Mouse (Mus musculus): ENCODE measurements around the gene Islr2.
"Not testable (repeated sequence)": the region's sequence is repeated elsewhere in the genome, so short reads cannot be mapped to it uniquely, and the experiment has no call there.

Islr2 gene

DNA sequence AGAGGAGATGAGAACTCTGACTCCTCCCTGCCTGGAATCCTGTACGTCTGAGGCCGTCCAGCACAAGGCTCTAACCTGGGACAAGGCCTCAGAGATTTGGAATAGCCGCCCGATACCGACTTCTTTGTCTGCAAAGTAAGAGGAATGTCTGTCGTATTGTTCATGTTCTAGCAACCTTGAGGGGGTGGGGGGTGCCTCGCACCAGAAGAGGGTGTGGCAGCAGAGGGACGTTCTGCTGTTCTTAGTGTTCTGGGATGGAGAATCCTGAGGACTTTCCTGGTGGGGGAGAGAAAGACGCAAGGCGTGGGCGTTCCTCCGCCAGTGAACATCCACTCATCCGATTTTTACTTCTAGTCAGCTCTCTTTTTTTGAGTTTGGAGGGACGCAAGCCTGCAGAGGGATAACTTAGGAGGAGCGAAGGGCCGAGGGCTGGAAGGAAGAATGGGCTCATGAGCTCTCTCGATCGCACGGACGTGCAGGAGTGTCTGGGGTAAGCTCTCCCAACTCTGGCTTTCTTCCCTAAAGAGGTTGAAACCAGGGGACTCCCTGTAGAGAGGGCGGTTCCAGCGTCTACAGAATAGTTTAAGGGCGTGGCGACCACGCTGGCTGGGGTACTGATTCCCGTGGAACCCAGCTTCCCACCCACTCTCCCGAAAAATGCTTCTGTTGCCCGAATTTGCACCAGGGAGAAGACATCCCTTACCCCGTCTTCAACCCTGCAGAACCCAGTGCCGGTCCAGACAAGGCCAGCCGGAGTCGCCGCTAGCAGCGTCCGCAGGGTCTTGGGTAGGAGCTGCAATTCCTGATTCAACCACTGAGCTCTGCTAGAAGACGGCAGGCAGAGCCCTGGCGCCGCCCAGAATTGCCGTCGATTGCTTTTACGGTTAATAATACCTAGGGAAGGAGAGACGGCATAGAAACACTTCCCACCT lies at the start of gene Islr2, which contains the start of gene Islr:
Gene Islr2, minus strand, starts transcription at position 804 of the 932 bp plus-strand sequence.
Gene Islr, minus strand, starts transcription at position 791 of the 932 bp plus-strand sequence.
- in situ Hi-C loops (cut with MboI, MseI), result loop anchor here (5.0 kb wide), 1 partner anchor 166 kb away; no protein-coding TSS in a partner anchor

DNA sequence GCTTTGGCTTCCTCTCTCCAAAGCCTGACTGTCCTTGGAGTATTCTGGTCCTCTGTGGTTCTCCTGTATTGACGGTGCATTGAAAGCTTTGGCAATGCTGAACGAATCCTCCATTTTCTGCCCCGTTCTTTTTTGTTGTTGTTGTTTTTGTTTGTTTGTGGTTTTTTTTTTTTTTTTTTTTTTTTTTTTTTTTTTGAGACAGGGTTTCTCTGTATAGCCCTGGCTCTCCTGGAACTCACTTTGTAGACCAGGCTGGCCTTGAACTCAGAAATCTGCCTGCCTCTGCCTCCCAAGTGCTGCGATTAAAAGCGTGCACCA lies 49.6 kb upstream of the Islr2 start:
- in situ Hi-C loops (cut with MboI, MseI), result not testable (repeated sequence)

DNA sequence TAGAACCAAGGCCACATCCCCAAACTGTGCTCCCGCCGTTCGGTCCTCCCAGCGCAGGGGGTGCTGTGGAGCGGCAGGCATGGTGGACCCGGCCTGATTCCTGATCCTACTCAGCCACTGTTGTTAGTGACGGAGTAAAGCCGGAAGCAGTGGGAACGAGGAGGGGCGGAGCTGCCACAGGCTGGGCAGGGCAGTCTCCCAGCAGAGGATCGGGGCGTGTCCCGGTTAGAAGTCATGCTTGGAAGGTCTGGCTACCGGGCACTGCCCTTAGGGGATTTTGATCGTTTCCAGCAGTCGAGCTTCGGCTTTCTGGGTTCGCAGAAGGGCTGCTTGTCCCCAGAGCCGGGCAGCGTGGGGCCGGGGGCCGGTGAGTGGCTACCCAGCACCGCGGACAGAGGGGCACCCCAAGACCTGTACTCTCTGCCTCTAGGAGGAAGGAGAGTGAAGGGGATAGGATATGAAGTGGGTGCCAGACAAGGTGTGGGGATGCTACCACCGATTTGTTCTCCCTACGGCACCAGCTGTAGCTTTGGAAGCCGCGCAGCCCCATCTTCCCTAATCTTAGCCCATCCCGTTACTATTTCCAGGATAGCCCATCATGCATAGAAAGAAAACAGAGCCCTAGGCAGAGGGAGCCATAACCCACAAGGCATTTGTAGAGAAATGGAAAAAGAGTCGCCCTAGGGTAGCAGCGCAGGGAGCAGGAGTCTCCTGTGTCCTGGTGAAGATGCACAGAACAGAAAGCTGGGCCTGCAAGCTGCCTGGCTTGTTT lies 49.1 kb upstream of the Islr2 start, which contains the start of gene Stoml1:
Gene Stoml1, plus strand, starts transcription at position 132 of the 772 bp plus-strand sequence.
- in situ Hi-C loops (cut with MboI, MseI), result no loop called here

DNA sequence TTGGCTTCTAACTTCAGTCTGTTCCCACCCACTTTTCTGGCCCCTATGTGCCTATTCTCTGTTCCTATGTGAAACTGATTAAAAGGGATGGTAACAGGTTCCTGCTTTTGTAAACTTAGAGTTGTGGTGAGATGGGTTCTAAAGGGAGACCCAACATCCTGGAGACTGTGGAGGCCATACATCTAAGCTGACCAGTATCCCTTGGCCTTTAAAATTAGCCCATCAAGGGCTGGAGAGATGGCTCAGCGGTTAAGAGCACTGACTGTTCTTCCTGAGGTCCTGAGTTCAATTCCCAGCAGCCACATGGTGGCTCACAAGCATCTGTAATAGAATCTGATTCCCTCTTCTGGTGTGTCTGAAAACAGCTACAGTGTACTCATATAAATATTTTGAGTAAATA lies 46.6 kb upstream of the Islr2 start:
- in situ Hi-C loops (cut with MboI, MseI), result not testable (repeated sequence)

DNA sequence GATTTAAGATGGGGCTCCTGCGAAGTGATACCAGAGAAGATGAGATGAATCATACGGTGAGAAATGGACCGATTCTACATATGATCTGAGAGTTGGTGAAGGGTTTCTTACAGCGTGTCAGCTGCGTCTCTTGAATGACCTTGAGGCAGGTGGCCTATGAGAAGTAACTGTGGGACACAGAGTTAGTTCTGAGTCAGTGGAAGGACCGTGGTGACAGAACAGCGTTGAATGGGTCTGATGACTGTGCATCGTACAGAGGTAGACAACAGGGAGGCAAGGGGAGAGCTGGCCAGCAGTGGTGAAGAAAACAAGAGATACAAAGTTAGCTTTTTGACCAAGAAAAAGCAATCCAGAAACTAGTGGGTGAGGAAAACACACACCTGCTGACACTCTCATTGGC lies 46.2 kb upstream of the Islr2 start:
- in situ Hi-C loops (cut with MboI, MseI), result no loop called here

DNA sequence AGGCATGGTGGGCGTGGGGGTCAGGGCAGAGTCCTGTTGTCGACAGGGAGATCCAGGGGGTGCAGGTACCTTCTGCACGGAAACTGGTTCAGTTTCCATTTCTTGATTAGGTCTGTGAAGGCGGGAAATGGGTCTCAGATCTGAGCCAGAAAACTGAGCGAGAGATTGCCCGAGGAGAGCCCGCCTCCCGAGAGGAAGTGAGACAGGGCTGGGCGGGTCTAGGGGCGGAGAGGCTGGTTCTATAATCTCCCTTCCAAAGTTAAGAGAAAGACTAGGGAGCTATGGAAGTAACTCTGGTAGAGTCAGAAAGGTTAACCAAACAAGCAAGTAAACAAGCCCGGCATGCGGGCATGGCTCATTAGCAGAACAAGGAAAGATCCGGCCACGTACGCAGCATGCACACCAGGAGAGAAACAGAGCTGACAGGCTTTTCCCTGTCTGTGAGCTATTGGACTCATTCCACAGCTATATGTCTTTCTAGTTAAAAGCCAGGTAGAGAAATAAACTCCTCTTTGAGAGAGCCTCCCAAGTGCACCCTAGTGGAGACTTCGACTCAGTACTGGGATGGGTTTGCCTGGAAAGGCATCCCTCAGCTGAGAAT lies 45.6 kb upstream of the Islr2 start, which contains the start of gene Pml:
Gene Pml, minus strand, starts transcription at position 195 of the 601 bp plus-strand sequence.
- in situ Hi-C loops (cut with MboI, MseI), result no loop called here

DNA sequence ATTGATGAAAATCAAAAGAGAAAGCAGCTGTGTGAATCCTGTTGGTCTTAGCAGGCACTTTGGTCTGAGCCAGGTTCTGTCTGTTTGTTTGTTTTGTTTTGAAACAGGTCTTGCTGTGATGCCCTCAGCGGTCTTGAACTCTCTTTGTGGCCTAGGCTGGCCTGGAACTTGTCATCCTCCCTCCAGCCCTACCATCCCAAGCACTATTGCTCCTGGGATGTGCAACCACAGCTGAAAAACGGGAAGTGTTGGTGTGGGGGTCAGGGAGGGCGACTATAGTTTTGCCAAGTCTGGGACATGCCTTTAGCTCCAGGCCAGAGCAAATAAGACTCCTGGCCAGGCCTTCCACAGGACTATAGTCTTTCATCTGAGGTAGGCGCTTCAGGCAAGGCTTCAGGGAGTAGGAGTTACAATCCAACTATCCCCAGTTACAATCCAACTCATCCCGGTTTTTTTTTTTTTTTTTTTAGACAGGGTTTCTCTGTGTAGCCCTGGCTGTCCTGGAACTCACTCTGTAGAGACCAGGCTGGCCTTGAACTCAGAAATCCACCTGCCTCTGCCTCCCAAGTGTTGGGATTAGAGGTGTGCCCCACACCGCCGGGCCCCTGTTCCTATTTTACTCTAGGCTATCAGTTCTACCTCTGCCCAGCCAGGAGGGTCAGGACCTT lies 44.8 kb upstream of the Islr2 start:
- in situ Hi-C loops (cut with MboI, MseI), result no loop called here

DNA sequence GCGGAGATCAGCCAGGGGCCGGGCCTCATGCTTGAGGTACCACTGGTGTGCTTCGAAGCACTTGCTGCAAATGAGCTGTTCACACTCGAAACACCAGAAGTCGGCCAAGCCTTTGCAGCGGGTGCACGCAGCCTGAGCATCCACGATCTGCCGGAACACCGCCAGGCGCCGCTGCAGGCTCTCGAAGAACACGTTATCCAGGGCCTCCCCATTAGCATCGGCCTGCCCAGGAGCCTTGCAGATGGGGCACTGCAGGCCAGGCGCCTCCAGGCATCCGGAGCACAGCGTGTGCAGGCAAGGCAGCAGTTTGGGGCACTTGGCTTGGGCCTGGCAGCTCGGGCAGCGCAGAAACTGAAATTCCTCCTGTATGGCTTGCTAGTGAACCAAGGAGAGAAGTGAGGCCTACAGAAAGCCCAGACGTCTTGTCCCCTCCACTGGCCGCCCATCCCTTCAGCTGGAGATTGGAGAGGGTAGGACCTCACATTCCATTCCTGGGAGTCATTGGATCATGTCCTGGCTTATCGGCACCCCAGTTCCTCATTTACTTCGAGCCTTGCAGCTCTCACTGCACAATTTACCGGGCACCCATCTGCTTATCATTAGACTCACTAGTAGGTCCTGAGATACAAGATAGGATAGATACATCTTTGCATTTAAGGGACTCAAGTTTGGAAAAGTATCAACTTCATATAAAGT lies 43.1 kb upstream of the Islr2 start:
- in situ Hi-C loops (cut with MboI, MseI), result no loop called here

DNA sequence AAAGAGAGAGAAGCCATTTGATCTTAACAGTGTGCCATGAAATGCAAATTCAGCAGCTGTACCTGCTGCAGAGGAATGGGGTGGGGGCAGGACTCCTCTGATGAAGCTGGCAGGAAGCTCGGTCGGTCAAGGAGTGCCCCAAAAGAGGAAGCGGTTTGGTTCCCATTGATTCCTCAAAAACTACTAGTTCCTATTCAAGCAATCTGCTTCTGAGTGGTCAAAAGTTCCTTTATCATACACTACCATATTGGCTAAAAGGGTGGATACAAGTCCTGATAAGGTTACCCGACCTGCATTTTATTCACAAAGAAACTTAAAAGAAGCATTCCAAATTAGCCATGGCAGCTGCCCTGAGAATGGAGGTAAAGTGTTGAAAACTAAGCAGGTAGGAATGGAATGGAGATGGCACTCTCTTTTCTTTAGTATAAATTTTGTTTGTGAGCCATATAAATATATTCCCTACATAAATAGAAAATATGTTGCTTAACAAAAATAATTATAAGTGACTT lies 42.0 kb upstream of the Islr2 start:
- in situ Hi-C loops (cut with MboI, MseI), result no loop called here

DNA sequence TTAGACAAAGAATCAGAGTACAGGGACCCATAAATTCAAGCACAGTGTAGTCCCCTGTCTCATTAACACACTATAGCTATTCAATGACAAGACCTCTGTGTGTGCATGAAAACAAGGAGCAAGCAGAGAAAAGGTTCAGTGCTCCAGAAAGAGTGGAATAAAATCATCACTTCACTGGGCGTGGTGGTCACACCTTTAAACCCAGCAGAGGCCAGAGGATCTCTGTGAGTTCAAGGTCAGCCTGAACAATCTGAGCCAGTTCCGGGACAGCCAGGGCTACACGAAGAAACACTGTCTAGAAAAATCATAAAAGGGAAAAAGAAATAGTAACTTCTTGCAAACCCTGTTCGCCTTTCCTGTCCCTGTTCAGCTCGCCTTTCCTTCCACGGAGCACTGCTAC lies 39.6 kb upstream of the Islr2 start:
- in situ Hi-C loops (cut with MboI, MseI), result loop anchor here (5.0 kb wide), 1 partner anchor 39 kb away; no protein-coding TSS in a partner anchor

DNA sequence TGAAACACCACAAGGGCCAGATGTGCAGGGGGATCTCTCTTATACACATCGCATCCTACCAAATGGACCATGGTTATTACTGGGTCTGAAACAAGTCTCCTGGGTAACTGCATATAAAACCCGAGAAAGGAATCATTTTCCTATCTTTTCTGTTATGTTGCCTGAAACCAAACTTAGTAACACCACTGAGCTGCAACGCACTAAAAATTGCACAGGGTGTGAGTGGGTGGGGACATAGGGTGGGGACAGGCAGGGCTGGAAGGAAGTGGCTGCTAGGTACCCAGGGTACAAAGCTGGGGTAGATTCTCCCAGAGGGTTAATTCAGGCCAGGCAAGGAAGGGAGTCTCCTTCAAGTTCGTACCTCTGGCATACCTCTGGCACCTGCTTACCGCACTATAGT lies 38.6 kb upstream of the Islr2 start:
- in situ Hi-C loops (cut with MboI, MseI), result loop anchor here (5.0 kb wide), 1 partner anchor 40 kb away; no protein-coding TSS in a partner anchor

DNA sequence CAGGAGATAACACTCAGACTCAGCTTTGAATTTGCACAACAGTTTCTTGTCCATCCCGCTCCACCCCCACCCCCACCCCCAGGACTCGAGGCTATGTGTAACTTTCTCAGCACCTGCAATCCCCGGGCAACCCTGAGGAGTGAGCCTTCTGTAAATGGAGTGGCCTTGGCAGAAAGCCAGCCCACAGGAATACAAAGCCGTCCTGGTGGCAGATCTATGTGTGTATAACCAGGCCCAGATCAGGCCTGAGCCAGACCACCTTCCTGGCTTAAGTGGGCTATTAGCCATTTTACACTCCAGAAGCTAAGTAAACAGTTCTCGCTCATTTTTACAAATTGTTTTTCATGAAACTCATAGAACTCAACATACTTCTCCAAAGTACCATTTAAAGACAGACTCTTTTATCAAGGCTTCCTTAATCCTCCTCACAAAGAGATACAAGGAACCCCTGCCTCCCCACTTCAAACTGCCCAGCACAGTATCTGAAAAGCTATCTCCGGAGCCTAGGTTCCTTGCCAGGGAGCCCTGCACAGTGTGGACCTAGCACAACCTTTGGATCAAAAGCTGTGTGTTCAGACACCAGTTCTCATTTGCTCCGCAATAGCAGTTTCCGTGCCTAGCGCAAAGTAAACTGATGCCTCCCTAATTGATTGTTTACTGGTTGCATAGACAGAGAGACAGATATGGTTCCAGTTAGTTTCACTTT lies 37.8 kb upstream of the Islr2 start:
- in situ Hi-C loops (cut with MboI, MseI), result loop anchor here (5.0 kb wide), 1 partner anchor 40 kb away; no protein-coding TSS in a partner anchor

DNA sequence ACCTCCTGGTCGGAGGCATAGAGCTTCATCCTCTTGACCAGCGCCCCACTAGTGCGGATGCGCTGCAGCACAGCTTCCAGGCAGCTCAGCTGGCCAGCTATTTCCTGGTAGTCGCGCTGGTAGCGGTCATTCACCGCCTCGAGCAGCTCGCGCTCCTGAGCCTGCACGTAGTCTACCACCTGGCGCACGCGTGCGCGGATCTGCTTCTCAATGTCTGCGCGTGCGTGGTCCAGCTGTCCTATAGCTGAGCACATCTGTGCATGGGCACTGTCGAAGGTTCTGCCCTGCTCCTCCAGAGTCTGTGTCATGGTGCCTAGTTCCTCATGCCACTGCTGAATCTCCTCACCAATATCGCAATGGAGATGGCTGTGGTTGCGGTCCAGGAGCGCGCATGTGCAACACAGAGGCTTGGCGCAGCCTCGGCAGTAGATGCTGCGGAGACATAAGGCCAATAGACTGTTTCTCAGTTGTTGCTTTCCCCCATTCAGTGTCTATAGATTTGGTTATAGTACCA lies 30.4 kb upstream of the Islr2 start:
- in situ Hi-C loops (cut with MboI, MseI), result no loop called here

DNA sequence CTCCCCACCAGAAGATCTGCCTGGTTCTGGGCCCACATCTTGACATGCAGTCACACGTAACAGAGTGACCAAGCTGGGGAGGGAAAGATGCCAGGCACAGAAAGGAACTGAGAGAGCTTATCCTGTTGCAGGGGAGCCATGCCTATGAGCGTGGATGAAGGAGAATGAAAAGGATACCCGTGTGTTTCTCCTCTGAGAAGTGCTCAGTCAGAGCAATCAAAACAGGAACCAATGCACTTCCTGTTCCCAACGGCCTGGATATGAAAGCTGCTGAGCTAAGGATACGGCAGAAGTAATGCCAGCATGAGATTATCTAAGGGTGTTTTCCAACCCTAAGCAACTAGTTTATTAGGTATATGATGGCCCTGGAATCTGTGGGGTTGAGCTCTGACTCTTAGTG lies 28.3 kb upstream of the Islr2 start:
- in situ Hi-C loops (cut with MboI, MseI), result no loop called here

DNA sequence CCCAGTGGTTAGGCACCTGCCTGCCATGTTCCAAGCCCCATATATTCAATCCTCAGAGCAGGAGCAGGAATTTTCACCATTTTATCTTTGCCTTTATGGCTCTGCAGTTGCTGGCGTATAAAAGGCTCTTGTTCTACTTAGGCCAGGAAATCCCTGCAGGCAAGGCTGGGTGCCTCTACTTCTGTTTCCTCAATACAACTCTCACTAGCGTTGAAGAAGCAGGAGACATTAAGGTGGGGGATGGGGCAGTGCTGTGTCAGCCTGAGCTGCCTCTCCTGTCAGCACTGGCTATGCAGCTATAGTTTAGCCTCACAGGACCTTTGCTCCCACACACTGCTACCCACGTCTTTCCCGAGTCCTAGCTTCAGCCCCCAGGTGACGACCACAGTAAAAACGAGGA lies 27.6 kb upstream of the Islr2 start:
- in situ Hi-C loops (cut with MboI, MseI), result no loop called here

DNA sequence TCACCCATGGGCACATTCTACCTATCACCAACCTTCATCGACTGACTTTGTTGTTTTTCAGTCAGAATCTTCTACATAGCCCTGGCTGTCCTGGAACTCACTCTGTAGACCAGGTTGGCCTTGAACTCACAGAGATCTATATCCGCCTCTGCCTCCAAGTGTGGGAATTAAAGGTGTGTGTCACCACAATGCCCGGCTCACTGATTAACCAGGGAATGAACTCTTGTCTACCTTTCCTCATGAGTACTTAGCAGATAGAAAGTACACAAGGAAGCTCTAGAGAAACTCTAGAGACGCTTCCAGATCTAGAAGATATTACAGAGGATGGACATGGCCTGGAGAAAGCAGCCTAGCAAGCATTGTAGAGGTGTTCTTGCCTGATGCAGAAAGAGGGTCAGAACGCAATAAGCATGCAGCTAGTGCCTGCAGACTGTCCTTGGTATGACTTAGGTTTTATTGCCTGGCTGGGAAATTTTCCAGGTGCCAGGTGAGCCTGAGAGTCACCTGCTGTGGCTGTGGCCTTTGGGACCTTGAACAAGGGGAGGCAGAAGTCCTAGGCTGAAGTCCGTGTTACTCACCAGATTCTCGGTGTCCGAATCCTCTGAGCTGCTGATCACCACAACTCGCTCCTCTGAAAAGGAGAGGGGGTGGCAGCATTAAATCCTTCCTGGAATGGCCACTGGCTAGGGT lies 24.8 kb upstream of the Islr2 start:
- in situ Hi-C loops (cut with MboI, MseI), result loop anchor here (5.0 kb wide), 1 partner anchor 143 kb away; the partner anchor contains the start of gene Tbc1d21

DNA sequence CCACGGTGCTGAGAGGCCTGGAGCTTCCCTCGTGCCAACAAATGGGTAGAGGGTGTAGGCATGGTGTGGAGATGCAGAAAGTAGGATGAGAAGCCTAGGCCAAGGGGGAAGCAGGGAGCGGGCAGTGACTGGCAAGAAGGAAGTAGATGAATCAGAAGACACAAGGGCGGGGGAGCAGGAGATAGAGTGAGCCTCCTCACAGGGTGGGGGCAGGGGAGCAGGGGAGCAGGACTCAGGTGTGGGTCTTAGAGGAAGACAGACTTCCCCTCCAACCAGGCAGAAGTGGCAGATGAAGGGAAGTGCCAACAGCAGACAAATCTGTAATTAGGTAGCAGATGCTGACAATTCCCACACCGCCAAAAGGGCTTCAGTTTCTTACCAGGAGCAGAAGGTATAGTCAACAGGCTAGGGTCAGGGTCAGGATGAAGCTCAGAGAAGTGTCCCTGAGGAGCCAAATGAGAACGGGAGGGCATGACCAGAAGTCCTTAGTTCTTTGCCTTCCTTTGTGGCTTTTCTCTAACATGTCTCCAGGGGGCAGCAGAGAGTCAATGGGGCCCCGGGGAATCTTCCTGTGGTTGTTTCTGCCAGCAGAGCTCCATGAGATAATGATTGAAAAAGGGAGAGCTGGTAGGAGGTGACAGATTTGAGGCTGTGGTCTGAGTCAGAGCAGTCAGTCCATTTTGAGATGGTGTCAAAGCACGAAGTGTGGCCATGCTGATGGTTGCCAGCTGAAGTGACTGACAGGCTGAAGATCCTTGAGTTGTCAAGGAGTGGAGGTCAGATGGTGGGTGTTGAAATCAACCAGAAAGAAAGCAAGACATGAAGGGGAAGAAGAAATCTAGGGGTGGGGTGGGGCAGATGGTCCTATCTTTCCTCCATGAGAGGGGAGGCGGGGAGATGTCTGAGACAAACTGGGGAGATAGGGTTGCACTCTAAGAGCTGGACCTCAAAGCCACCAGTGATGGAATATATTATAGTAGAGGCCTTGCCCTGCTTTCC lies 22.1 kb upstream of the Islr2 start:
- in situ Hi-C loops (cut with MboI, MseI), result loop anchor here (5.0 kb wide), 1 partner anchor 146 kb away; the partner anchor contains the start of gene Tbc1d21

DNA sequence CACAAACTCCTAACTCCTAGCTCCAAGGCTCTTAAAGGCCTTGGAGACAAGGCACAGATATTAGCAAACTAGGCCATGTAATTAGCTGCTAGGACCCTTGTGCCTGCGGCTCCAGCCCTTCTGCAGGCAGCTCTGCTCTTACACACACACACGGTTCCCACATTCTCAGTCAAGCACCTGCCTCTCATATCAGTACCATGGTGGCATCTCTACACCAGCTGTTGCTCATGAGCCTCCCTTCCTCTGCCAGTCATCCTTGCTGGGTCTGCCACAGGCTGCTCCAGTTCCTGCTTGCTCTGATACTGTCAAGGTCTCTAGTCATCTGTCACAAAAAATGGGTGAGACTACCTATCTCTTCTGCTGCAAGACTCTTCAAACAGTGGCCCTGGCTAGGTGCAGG lies 20.2 kb upstream of the Islr2 start:
- in situ Hi-C loops (cut with MboI, MseI), result no loop called here
